Mouse (Mus musculus) adrenal gland, adult 8-10 months (tissue): Measurements from ENCODE around the gene Ttll4. TPM values are rescaled to one million over a fixed set of nuclear protein-coding genes. Genes with fewer than 3 reads are reported as not detected.

Experiments used
- DNase-seq: peaks from one replicate; pipeline ENCODE4 v3.0.0; 2022
- total RNA-seq, 4 experiments: library from RNA; stranded (reverse); gene quantifications; 2 replicates each; pipeline ENCODE4 v1.2.4; 2022

Gene Ttll4
- 10 to 100 TPM; 18.4 to 30.1 (median 21.1) TPM for total RNA-seq

DNA sequence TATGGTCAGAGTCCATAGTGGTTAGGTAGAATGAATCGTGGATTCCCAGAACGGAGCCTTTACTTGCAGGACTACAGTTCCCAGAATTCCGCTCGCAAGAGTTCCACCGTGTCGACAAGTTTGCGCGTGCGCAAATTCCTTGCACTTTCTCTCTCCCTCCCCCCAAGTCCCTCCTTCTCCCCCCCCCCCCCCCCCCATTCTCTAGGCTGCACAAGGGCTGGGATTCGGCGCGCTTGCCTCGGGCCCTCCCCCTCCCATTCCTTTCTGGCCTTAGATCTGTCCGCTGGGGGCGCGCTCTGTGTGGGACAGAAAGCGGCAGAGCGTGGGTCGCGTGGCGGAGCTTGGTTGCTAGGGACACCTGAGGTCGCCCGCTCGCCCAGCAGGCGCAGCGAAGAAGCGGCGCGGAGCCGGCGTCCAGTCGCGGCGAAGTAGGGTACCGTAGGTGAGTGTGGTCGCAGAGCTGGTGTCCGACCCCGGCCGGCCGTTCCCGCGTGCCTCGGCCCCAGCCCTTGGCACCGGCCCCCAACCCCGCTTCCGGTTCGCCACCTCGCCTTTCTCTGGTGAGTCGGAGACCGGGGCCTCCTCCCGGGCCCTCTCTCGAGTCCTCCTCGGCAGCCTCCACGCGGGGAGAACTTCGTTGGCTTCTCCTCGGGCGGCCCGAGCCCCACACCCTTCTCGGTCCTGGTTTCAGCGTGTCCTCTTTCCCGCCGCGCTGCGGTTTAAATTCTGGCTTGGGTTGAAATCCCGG is at the start of gene Ttll4:
Gene Ttll4, plus strand, starts transcription at position 298 of the 748 bp plus-strand sequence.
- DNase-seq, result peak; percentile 93

DNA sequence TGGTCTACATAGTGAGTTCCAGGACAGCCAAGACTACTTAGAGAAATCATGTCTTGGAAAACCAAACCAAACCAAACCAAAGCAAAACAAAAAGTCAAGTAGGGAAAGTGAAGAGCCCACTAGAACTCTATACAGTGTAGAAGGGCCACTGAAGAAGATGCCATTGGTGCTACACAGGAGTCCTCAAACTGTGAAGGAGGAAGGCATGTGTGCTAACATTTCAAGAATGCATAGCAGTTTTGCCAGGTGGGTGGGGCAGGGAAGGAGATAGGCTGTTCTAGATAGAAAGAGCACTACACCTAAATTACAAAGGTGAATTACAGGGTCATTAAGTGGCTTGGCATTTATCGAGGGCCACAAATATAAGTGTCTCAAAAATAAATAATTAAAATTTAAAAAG is 37.4 kb upstream of the Ttll4 start:
- DNase-seq, result no peak

- DNase-seq, result no peak
These were observed 35.5 kb upstream of the Ttll4 start for GRCm38 (mm10) chr1:74626076-74626475.

DNA sequence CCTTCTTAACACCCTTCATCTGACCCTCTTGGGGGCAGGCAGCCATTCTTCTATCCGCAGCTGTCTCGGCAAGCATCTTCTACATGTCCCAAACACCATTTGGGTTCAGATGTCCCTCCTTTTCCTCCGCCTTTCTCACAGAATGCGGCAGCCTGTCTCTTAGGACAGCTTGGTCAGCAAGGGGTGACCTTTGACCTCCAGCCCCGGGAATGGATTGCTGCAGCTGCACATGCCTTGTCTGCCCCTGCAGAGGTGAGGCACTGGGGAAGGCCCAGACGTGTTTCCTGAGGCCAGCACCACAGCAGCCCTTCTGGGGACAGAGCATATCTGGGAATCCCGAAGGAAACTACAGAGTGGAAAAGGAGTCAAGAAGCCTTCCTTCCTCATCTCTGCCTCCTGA is 33.5 kb upstream of the Ttll4 start:
- DNase-seq, result no peak

GRCm38 (mm10) chr1:74632734-74633133 is 28.8 kb upstream of the Ttll4 start:
- no peak for DNase-seq

DNA sequence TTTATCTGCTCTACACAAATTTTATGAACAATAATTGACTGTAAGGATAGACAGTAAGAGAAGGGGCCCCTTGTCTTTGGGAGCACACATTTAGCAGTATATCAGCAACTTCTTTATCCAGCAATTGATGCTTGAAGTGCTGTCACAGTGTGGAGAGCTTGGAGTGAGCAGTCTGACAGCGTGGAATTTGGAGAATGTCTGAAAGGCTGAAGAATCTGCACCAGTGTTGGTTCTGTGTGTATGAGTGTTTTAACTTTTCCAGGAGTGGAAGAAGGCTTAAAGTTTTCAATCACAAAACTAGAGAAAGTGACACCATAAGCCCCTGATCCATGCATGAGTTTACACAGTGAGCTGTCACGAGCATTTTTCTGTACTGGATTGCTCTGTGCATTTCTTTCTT is 18.0 kb upstream of the Ttll4 start:
- DNase-seq, result no peak

DNA sequence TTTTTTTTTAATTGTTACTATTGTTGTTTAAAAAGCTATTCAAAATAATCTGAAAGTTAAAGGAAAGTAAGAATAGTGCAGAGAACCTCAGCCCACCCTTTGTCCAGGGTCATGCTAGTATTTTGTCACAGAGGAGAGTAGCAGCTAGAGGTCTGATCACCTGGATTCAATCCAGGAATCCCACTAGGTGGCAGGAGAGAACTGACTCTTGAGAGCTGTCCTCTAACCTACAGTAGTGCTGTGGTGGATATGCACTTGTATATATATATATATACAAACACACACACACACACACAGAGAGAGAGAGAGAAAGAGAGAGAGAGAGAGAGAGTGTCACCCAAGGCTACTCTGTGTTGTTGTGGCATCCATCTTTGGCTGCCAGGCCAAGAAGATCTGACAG is 17.6 kb upstream of the Ttll4 start:
- no peak for DNase-seq

GRCm38 (mm10) chr1:74662253-74662865 is 814 bp downstream of the Ttll4 start:
- no peak for DNase-seq

DNA sequence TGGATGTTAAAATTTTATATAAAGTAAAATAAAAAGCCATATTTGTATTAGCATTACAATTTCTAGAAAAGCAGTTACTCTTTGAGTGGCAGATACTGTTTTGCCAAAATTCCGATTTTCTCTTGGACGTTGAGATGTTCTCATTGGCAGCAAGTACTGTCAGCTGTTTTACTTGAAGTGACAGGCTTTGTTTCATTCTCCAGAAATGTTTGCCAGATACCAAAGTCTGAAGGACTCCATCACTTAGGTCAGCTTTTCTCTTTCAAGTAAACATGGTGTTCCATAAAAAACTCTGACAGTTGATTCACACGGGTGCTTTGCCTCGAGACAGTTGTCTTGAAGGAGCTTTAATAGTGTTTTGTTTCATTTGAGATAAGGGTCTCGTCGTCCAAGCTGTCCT is 3.6 kb downstream of the Ttll4 start:
- DNase-seq, result no peak

DNA sequence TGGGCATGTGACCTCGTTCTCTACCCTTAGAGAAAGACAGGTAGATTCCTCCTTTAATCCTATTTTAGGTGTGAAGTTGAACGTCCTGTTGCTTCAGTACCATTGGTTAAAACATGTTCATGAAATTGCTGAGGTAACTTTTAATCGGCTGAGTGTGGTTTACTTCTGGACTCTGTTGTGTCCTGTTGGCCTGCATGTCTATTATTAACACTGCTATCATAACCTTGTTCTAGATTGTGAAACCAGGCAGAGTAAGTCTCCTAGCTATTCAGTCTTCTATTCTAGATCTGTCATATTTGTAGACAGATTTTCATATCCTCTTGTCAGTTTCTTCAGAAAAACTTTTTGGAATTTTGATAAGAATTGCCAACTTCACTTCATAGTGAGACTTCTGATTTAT is 6.8 kb downstream of the Ttll4 start:
- DNase-seq, result no peak

DNA sequence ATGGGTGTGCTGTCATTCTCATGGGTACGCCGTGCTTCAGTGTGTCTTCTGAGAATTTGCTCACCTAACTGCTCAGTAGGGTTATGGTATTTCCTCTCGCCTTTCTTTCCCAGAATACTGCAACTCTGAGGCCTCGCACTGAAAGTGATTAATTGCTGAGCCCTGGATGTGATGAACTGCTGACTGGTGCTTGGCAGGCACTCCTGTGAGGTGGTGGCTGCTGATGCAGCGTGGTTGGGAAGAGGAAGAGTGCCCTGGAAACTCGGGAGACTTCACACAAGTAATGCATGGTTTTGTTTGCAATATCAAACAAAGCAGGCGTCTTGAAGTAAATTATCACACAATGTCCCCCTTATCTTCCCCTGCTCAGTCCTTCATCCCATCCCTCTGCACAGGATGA is 11.2 kb downstream of the Ttll4 start:
- DNase-seq, result no peak

- no peak for DNase-seq
These were observed 15.3 kb downstream of the Ttll4 start for GRCm38 (mm10) chr1:74676863-74677262.

DNA sequence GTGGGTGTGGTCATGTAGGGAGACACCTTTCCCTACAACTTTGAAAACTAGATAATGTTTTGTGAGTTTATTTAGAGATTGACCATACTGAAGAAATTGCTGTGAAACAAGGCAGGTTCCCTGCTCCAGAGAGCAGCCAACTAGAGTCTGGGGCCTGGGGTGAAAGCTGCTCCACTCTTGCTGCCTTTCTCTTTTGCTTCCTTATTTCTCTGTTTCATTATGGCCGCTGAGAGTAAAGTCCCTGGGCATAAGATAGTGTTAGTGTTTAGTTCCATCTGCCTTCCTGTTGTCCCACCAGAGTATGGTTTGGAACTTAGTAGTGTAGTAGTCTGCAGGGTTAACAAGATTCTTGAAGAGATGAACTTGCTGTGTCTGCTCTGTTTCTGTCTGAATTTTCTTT is 16.3 kb downstream of the Ttll4 start:
- DNase-seq, result no peak

- no peak for DNase-seq
These were observed 25.6 kb downstream of the Ttll4 start for GRCm38 (mm10) chr1:74687131-74687530.

DNA sequence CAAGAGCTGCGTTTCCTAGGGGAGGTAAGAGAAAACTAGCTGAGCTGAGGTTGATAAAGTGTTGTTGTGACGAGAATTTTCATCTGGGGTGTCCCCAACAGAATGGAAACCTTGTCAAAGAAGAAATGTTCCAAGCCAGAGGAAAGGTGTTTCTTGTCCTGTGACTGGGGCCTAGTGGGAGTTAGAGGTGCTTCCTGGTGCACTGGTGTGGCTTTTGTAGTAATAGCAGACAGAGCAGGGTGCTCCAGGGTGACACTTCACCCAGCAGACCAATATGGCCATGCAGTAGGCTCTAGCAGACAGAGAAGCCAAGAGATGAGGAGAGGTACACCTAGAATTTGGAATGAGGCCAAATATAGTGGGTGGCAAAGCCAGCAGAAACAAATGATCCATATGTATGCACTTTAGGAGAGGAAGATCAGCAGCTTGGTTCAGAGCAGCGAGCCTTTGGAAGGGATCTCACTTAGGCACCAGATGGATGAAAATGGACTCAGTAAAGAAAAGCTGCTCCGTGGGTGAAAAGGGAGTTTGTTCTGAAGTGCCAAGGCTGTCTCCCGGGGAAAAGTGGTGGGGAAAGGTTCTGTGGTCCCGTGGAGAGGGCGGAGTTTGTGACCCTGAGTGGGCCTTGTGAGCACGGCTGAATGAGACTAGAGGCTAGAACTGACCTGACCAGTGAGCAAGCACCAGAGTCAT is 32.5 kb downstream of the Ttll4 start:
- no peak for DNase-seq

- DNase-seq, result no peak
These were observed 34.3 kb downstream of the Ttll4 start for GRCm38 (mm10) chr1:74695836-74696235.

DNA sequence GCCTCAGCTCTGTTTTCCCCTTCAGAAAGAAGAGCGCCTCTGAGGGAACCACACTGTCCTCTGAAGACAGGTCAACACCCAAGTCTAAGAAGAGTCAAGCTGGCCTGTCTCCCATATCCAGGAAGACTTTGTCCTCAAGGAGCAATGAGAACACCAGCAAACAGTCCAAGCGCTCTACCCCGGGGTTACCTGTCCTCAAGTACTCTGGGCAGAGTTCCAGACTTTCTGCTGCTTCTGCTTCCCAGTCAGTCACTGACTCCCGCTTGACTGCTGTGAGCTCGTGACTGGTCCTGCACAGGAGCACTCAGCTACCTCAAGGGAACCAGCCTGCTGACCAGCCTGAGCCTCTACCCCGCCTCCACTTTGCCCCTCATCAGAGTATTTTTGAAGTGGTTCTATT is 35.9 kb downstream of the Ttll4 start:
- no peak for DNase-seq

GRCm38 (mm10) chr1:74698353-74698752 is 36.8 kb downstream of the Ttll4 start:
- no peak for DNase-seq

GRCm38 (mm10) chr1:74698791-74699190 is 37.2 kb downstream of the Ttll4 start:
- peak; percentile 64 for DNase-seq

DNA sequence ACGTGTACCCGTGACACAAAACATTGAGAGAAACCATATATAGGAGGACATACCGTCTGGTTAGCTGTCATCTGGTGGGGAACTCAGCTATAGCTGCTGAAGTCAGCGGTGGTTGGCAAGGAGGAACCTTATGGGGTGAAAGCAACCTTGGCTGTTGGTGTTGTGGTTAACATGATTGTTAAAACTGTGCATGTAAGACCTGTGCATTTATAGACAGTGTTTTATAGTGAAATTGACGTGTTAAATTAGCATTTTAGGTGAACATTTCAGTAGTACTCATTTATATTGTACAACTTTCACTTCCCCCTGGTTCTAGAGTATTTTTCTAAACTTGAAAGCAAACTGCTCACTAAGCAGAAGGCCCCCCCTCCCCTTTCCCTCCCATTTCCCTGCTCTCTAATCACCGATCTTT is 40.6 kb downstream of the Ttll4 start:
- DNase-seq, result no peak

DNA sequence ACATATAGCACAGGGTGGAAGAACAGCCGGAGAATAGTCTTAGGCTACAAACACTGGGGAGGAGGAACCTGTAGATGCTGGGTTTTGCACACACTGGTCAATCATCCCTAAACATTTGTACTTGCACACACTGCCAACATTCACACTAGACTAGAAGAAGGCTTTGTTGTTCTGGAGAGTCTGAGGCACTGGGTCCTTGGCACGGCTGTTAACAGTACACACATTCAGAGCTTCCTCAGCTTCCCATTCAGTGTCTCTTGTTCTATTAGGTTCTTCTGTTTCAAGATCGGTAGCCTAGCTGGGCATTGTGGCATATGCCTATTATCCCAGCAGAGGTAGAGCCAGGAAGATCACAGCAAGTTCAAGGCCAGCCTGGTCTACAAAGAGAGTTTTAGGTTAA is 42.6 kb downstream of the Ttll4 start:
- no peak for DNase-seq

DNA sequence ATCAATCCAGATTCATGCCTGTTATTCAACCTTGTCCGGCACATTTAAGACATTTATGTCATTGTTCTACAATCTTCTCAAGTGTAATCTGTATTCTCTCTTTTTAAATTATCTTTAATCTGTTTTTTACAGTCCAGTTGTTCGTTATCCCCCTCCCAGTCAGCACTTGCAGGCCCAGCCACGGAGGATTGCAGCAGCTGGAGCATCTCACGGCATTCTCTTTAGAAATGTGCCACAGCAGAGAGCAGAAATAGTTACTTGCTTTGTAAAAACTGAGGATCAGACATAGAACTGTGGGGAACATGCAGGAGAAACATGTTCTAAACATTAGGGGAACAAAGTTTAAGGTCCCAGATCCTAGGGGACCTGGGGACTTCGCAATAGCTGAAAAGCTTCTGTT is 43.5 kb downstream of the Ttll4 start:
- no peak for DNase-seq

DNA sequence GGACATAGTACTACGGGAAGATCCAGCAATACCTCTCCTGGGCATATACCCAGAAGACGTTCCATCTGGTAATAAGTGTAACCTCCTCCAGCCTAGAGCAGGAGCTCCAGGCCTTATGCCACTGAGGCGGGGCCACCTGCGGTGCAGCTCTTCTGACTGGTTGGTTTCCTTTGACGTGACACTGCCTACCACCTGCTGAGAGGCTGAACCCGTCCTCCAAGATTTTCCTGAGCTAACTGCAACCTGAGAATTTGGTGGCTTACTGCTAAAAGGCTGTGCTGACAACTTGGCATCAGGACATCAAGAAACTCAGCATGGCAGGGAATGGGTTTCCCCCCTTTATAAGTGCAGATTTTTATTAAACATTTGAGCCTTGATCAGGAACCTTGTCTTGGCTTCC is 48.0 kb downstream of the Ttll4 start:
- DNase-seq, result no peak

DNA sequence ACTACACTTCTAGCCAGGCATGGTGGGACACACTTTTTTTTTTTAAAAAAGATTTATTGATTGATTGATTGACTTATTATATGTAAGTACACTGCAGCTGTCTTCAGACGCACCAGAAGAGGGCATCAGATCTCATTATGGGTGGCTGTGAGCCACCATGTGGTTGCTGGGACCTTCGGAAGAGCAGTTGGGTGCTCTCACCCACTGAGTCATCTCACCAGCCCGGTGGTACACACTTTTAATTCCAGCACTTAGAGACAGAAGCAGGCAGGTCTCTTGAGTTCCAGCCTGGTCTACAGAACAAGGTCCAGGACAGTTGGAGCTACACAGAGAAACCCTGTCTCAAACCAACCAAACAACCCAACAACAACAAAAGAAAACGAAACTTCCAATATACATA is 50.5 kb downstream of the Ttll4 start:
- no peak for DNase-seq
